Mouse (Mus musculus) liver, embryonic 11.5 days (tissue): ENCODE results near the gene Mxd4. TPM values are rescaled to one million over a fixed set of nuclear protein-coding genes. Genes with fewer than 3 reads are reported as not detected.

ENCODE experiments used
- ATAC-seq: fragments of 200-750 bp; cut with Nextera tagmentation; replicated peaks from 2 replicates; pipeline ENCODE4 v1.8.0; 2017; ENCODE audit warnings: moderate number of reproducible peaks, mild to moderate bottlenecking, moderate TSS enrichment, moderate library complexity; ENCODE audit not compliant: low FRiP score
- DNase-seq: peaks from one replicate; pipeline ENCODE4 v3.0.0-alpha.2; 2017; ENCODE audit warnings: low spot score
- H3K27ac ChIP-seq: fragments of 300-500 bp; sonication (generic); 2 replicates; pipeline ENCODE4 v1.5.1; 2014; ENCODE audit warnings: mild to moderate bottlenecking, low read depth, low read length, control low read depth
- H3K27me3 ChIP-seq: fragments of 300-500 bp; sonication (generic); replicated peaks from 2 replicates; pipeline ENCODE4 v1.6.1; 2014; ENCODE audit warnings: low read length, mixed read lengths; ENCODE audit not compliant: control insufficient read depth, insufficient read depth
- H3K36me3 ChIP-seq: fragments of 300-500 bp; sonication (generic); 2 replicates; pipeline ENCODE4 v1.6.1; 2014; ENCODE audit warnings: mild to moderate bottlenecking, low read length, moderate library complexity, mixed read lengths; ENCODE audit not compliant: control insufficient read depth, insufficient read depth
- H3K4me1 ChIP-seq: fragments of 300-500 bp; sonication (generic); replicated peaks from 2 replicates; pipeline ENCODE4 v1.6.1; 2014; ENCODE audit warnings: low read length, mixed read lengths; ENCODE audit not compliant: control insufficient read depth, insufficient read depth
- H3K4me2 ChIP-seq: fragments of 300-500 bp; sonication (generic); 2 replicates; pipeline ENCODE4 v1.6.1; 2014; ENCODE audit warnings: mild to moderate bottlenecking, control low read depth, moderate library complexity
- H3K4me3 ChIP-seq: fragments of 300-500 bp; sonication (generic); 2 replicates; pipeline ENCODE4 v1.5.1; 2014; ENCODE audit warnings: low read depth, low read length, control low read depth
- H3K9ac ChIP-seq: fragments of 300-500 bp; sonication (generic); 2 replicates; pipeline ENCODE4 v1.6.1; 2014; ENCODE audit warnings: low read depth, low read length, control low read depth
- H3K9me3 ChIP-seq: fragments of 300-500 bp; sonication (generic); 2 replicates; pipeline ENCODE4 v1.6.1; 2016; ENCODE audit warnings: low read length, inconsistent platforms, mixed read lengths; ENCODE audit not compliant: control insufficient read depth
- WGBS: fragments of 180-500 bp; shearing (Covaris S2); extraction: QIAGEN DNeasy Blood & Tissue Kit; methylation state at CpG from one replicate; pipeline ENCODE4 v1.1.7; 2014; 5-methylcytosine and 5-hydroxymethylcytosine counted together
- polyA plus RNA-seq: library from polyadenylated mRNA; unstranded; fragments of >200 nt; fragmentation: Nextera tagmentation; extraction: Ambion mirVana; gene quantifications from 2 replicates; pipeline ENCODE4 v1.2.1, GENCODE M21; 2014

Gene Mxd4
- polyA plus RNA-seq = 8.5 and 12.5 TPM in 2 replicates

GRCm38 (mm10) chr5:34187601-34188316 is at the start of gene Mxd4:
Mxd4 (minus strand) TSS chr5:34187720.
- Histone ChIP-seq H3K9ac (peak within 1 kb of the TSS; percentile 65), H3K27ac (peak within 1 kb of the TSS; percentile 73), H3K36me3 (no peaks in the 10 kb centered on the region), H3K9me3 (no peaks in the 10 kb centered on the region), H3K4me1 (peaks cover 8% of the 10 kb centered on the region), H3K4me2 (peak within 1 kb of the TSS; percentile 96), H3K27me3 (no peaks in the 10 kb centered on the region), H3K4me3 (peak within 1 kb of the TSS; percentile 72)
- DNase-seq (peak; percentile 94), ATAC-seq (peak; percentile 98)
- WGBS = under 1% methylated on average over 60 of the region's 60 CpGs

DNA sequence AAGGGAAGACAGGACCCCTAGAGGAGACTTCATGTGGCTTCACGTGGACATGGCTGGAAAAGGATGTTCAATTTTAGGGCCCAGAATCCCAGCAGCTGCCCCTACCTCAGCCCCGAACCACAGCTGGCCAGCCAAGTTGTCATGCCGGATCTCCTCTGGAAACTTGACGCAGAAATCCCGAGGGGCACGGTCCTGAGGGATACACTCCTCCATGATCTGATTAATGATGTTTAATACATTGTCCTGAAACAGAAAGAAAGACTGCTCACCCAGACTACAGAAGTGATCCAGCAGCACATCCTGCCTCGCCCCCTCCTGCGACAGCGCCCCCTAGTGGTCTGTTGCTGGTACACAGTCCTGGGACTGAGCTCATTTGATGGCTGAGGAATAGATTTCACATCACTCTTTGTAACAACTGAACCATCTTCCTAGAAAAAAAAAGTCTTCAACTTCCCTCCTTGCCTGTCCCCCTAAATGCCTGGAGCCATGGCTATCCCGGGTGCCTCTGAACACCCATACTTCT is 48.4 kb upstream of the Mxd4 start:
- Histone ChIP-seq H3K4me1 (no peaks in the 10 kb centered on the region), H3K36me3 (no peaks in the 10 kb centered on the region), H3K4me3 (no peak overlapping the region), H3K27me3 (no peaks in the 10 kb centered on the region), H3K4me2 (no peak overlapping the region), H3K9me3 (no peaks in the 10 kb centered on the region), H3K27ac (no peak overlapping the region), H3K9ac (no peak overlapping the region)
- DNase-seq (peak; percentile 68), ATAC-seq (no peak)
- WGBS = 53% methylated on average over 10 of the region's 10 CpGs

- Histone ChIP-seq H3K9ac (no peak overlapping the region), H3K27me3 (no peaks in the 10 kb centered on the region), H3K36me3 (no peaks in the 10 kb centered on the region), H3K4me1 (no peaks in the 10 kb centered on the region), H3K9me3 (no peaks in the 10 kb centered on the region), H3K4me2 (no peak overlapping the region), H3K27ac (no peak overlapping the region), H3K4me3 (no peak overlapping the region)
- no peak for ATAC-seq
- DNase-seq = no peak
- WGBS = 62% methylated on average over 4 of the region's 4 CpGs
These were observed 47.5 kb upstream of the Mxd4 start for GRCm38 (mm10) chr5:34235056-34235455.

DNA sequence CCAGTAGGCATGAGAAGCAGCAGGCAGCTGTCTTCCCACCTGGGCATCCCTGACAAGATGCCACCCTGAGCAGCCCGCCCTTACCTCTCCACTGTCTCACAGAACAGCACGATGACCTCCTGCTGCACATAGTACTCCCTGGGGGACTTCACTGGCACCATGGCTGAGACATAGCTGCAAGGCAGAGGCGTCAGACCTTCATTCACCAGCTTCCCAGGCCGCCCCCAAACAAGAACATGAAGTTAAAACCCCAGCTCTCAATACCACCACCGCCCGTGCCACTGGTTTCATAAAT is 45.6 kb upstream of the Mxd4 start:
- ATAC-seq = no peak
- no peaks in the 10 kb centered on the region for H3K4me1 ChIP-seq
- H3K4me2 ChIP-seq = no peak overlapping the region
- no peaks in the 10 kb centered on the region for H3K36me3 ChIP-seq
- no peak for DNase-seq
- no peak overlapping the region for H3K9ac ChIP-seq
- H3K9me3 ChIP-seq = no peaks in the 10 kb centered on the region
- no peak overlapping the region for H3K27ac ChIP-seq
- H3K27me3 ChIP-seq = no peaks in the 10 kb centered on the region
- 84% methylated on average over 6 of the region's 6 CpGs for WGBS
- no peak overlapping the region for H3K4me3 ChIP-seq

- 62% methylated on average over 8 of the region's 8 CpGs for WGBS
- Histone ChIP-seq H3K36me3 (no peaks in the 10 kb centered on the region), H3K9me3 (no peaks in the 10 kb centered on the region), H3K4me1 (no peaks in the 10 kb centered on the region), H3K27me3 (no peaks in the 10 kb centered on the region), H3K27ac (no peak overlapping the region), H3K4me3 (no peak overlapping the region), H3K9ac (no peak overlapping the region), H3K4me2 (no peak overlapping the region)
- DNase-seq (no peak), ATAC-seq (no peak)
These were observed 45.1 kb upstream of the Mxd4 start for GRCm38 (mm10) chr5:34232481-34233220.

- 64% methylated on average over 6 of the region's 6 CpGs for WGBS
- H3K4me1 ChIP-seq = no peaks in the 10 kb centered on the region
- H3K9ac ChIP-seq = no peak overlapping the region
- no peak overlapping the region for H3K4me3 ChIP-seq
- H3K27ac ChIP-seq = no peak overlapping the region
- ATAC-seq (no peak), DNase-seq (no peak)
- no peak overlapping the region for H3K4me2 ChIP-seq
- H3K9me3 ChIP-seq = no peaks in the 10 kb centered on the region
- H3K27me3 ChIP-seq = no peaks in the 10 kb centered on the region
- no peaks in the 10 kb centered on the region for H3K36me3 ChIP-seq
These were observed 44.4 kb upstream of the Mxd4 start for GRCm38 (mm10) chr5:34231901-34232300.

GRCm38 (mm10) chr5:34230599-34231485 is 43.3 kb upstream of the Mxd4 start:
- H3K27me3 ChIP-seq = no peaks in the 10 kb centered on the region
- ATAC-seq (no peak), DNase-seq (no peak)
- H3K9ac ChIP-seq = no peak overlapping the region
- H3K27ac ChIP-seq = no peak overlapping the region
- no peak overlapping the region for H3K4me3 ChIP-seq
- WGBS = 69% methylated on average over 9 of the region's 9 CpGs
- H3K36me3 ChIP-seq = no peaks in the 10 kb centered on the region
- H3K4me1 ChIP-seq = no peaks in the 10 kb centered on the region
- H3K4me2 ChIP-seq = no peak overlapping the region
- no peaks in the 10 kb centered on the region for H3K9me3 ChIP-seq

GRCm38 (mm10) chr5:34229503-34229902 is 42.0 kb upstream of the Mxd4 start:
- no peaks in the 10 kb centered on the region for H3K9me3 ChIP-seq
- no peak for ATAC-seq
- no peak overlapping the region for H3K27ac ChIP-seq
- no peaks in the 10 kb centered on the region for H3K36me3 ChIP-seq
- WGBS = 83% methylated on average over 5 of the region's 5 CpGs
- no peak overlapping the region for H3K4me3 ChIP-seq
- no peak for DNase-seq
- H3K4me2 ChIP-seq = no peak overlapping the region
- no peaks in the 10 kb centered on the region for H3K4me1 ChIP-seq
- no peak overlapping the region for H3K9ac ChIP-seq
- no peaks in the 10 kb centered on the region for H3K27me3 ChIP-seq
